Mouse (Mus musculus) hindbrain, embryonic 11.5 days (tissue): ENCODE measurements around the gene Daam1. TPM values are rescaled to one million over a fixed set of nuclear protein-coding genes. Genes with fewer than 3 reads are reported as not detected.

ENCODE experiments used
- ATAC-seq: fragments of 200-750 bp; cut with Nextera tagmentation; 2 replicates; pipeline ENCODE4 v1.8.0; 2017; ENCODE audit warnings: mild to moderate bottlenecking, moderate TSS enrichment, moderate library complexity; ENCODE audit not compliant: low FRiP score
- DNase-seq: peaks from one replicate; pipeline ENCODE4 v3.0.0-alpha.2; 2015; ENCODE audit warnings: low spot score
- H3K27ac ChIP-seq: fragments of 300-500 bp; sonication (generic); 2 replicates; pipeline ENCODE4 v1.5.1; 2014; ENCODE audit warnings: mild to moderate bottlenecking, low read depth, low read length
- H3K27me3 ChIP-seq: fragments of 300-500 bp; sonication (generic); 2 replicates; pipeline ENCODE4 v1.6.1; 2014; ENCODE audit warnings: mild to moderate bottlenecking, low read length, moderate library complexity, mixed read lengths; ENCODE audit not compliant: control insufficient read depth, insufficient read depth
- H3K36me3 ChIP-seq: fragments of 300-500 bp; sonication (generic); 2 replicates; pipeline ENCODE4 v1.6.1; 2014; ENCODE audit warnings: mild to moderate bottlenecking, low read length, moderate library complexity, mixed read lengths; ENCODE audit not compliant: control insufficient read depth, insufficient read depth
- H3K4me1 ChIP-seq: fragments of 300-500 bp; sonication (generic); replicated peaks from 2 replicates; pipeline ENCODE4 v1.6.1; 2014; ENCODE audit warnings: low read length, mixed read lengths; ENCODE audit not compliant: control insufficient read depth, insufficient read depth
- H3K4me2 ChIP-seq: fragments of 300-500 bp; sonication (generic); replicated peaks from 2 replicates; pipeline ENCODE4 v1.6.1; 2014; ENCODE audit warnings: mild to moderate bottlenecking, low read depth, low read length
- H3K4me3 ChIP-seq: fragments of 300-500 bp; sonication (generic); 2 replicates; pipeline ENCODE4 v1.5.1; 2014; ENCODE audit warnings: low read depth, low read length
- H3K9ac ChIP-seq: fragments of 300-500 bp; sonication (generic); 2 replicates; pipeline ENCODE4 v1.6.1; 2014; ENCODE audit warnings: low read depth, low read length
- H3K9me3 ChIP-seq: fragments of 300-500 bp; sonication (generic); 2 replicates; pipeline ENCODE4 v1.6.1; 2016; ENCODE audit warnings: low read length; ENCODE audit not compliant: control insufficient read depth
- WGBS: fragments of 180-500 bp; shearing (Covaris S2); extraction: QIAGEN DNeasy Blood & Tissue Kit; methylation state at CpG from one replicate; pipeline ENCODE4 v1.1.7; 2014; 5-methylcytosine and 5-hydroxymethylcytosine counted together
- polyA plus RNA-seq: library from polyadenylated mRNA; unstranded; fragments of >200 nt; fragmentation: Nextera tagmentation; extraction: Ambion mirVana; gene quantifications from 2 replicates; pipeline ENCODE4 v1.2.1, GENCODE M21; 2014

Daam1 gene
- polyA plus RNA-seq, 1 experiment from 2014 or later, result 30.9 TPM

- Histone ChIP-seq H3K9ac (no peak overlapping the region), H3K36me3 (peaks cover 8% of the 10 kb centered on the region; the same call in 1 of the 2 replicates), H3K4me1 (no peaks in the 10 kb centered on the region), H3K27me3 (no peaks in the 10 kb centered on the region; the same call in 1 of the 2 replicates), H3K27ac (no peak overlapping the region), H3K9me3 (no peaks in the 10 kb centered on the region), H3K4me3 (no peak overlapping the region), H3K4me2 (no peak overlapping the region)
- WGBS, result 88% methylated on average over 8 of the region's 8 CpGs
- ATAC-seq (no peak), DNase-seq (no peak)
These were observed 150.4 kb downstream of the Daam1 start for GRCm38 (mm10) chr12:71981250-71981649.

- ATAC-seq (no peak), DNase-seq (no peak)
- no peaks in the 10 kb centered on the region for H3K9me3 ChIP-seq
- no peak overlapping the region for H3K9ac ChIP-seq
- 75% methylated on average over 5 of the region's 5 CpGs for WGBS
- H3K36me3 ChIP-seq, result peaks cover 10% of the 10 kb centered on the region; the same call in 1 of the 2 replicates
- H3K27me3 ChIP-seq, result no peaks in the 10 kb centered on the region; the same call in 1 of the 2 replicates
- H3K4me2 ChIP-seq, result no peak overlapping the region
- no peak overlapping the region for H3K4me3 ChIP-seq
- H3K4me1 ChIP-seq, result no peaks in the 10 kb centered on the region
- no peak overlapping the region for H3K27ac ChIP-seq
These were observed 150.9 kb downstream of the Daam1 start for GRCm38 (mm10) chr12:71981791-71982190.

GRCm38 (mm10) chr12:71983102-71983715, 152.3 kb downstream of the Daam1 start:
- WGBS, result 86% methylated on average over 10 of the region's 10 CpGs
- no peak for ATAC-seq

GRCm38 (mm10) chr12:71987161-71987560, 156.3 kb downstream of the Daam1 start:
- Histone ChIP-seq H3K27ac (no peak overlapping the region), H3K27me3 (no peaks in the 10 kb centered on the region; the same call in 1 of the 2 replicates), H3K9ac (no peak overlapping the region), H3K4me3 (no peak overlapping the region), H3K4me1 (no peaks in the 10 kb centered on the region), H3K36me3 (0 out of 2 replicates have a peak, but pooled peaks cover 12% of the 10 kb centered on the region), H3K9me3 (no peaks in the 10 kb centered on the region), H3K4me2 (no peak overlapping the region)
- DNase-seq (no peak), ATAC-seq (no peak)
- 91% methylated on average over 2 of the region's 2 CpGs for WGBS

More at GRCm38 (mm10) chr12:71983102-71983715, 152.3 kb downstream of the Daam1 start:
- Histone ChIP-seq H3K27ac (no peak overlapping the region), H3K9ac (no peak overlapping the region), H3K4me2 (no peak overlapping the region), H3K4me3 (no peak overlapping the region), H3K4me1 (no peaks in the 10 kb centered on the region), H3K36me3 (peaks cover 10% of the 10 kb centered on the region; the same call in 1 of the 2 replicates), H3K9me3 (no peaks in the 10 kb centered on the region), H3K27me3 (no peaks in the 10 kb centered on the region; the same call in 1 of the 2 replicates)
- DNase-seq, result no peak

GRCm38 (mm10) chr12:71987885-71988284, 157.0 kb downstream of the Daam1 start:
- no peaks in the 10 kb centered on the region; the same call in 1 of the 2 replicates for H3K27me3 ChIP-seq
- no peak overlapping the region for H3K27ac ChIP-seq
- H3K9me3 ChIP-seq, result no peaks in the 10 kb centered on the region
- no peak overlapping the region for H3K4me2 ChIP-seq
- no peak overlapping the region for H3K9ac ChIP-seq
- H3K4me3 ChIP-seq, result no peak overlapping the region
- H3K36me3 ChIP-seq, result 0 out of 2 replicates have a peak, but pooled peaks cover 12% of the 10 kb centered on the region
- no peak for DNase-seq
- no peaks in the 10 kb centered on the region for H3K4me1 ChIP-seq
- ATAC-seq, result no peak
- 81% methylated on average over 4 of the region's 4 CpGs for WGBS

- Histone ChIP-seq H3K36me3 (0 out of 2 replicates have a peak, but pooled peaks cover 10% of the 10 kb centered on the region), H3K27me3 (no peaks in the 10 kb centered on the region), H3K9ac (no peak overlapping the region), H3K27ac (no peak overlapping the region), H3K4me3 (no peak overlapping the region), H3K9me3 (no peaks in the 10 kb centered on the region), H3K4me2 (no peak overlapping the region), H3K4me1 (no peaks in the 10 kb centered on the region)
- 96% methylated on average over 17 of the region's 17 CpGs for WGBS
- DNase-seq, result no peak
- ATAC-seq, result no peak
These were observed 158.7 kb downstream of the Daam1 start for GRCm38 (mm10) chr12:71989596-71989995.

- Histone ChIP-seq H3K36me3 (0 out of 2 replicates have a peak, but pooled peaks cover 8% of the 10 kb centered on the region), H3K4me1 (no peaks in the 10 kb centered on the region), H3K4me2 (no peak overlapping the region), H3K27me3 (no peaks in the 10 kb centered on the region), H3K9ac (no peak overlapping the region), H3K27ac (no peak overlapping the region), H3K9me3 (no peaks in the 10 kb centered on the region), H3K4me3 (no peak overlapping the region)
- ATAC-seq (no peak), DNase-seq (no peak)
- WGBS, result 90% methylated on average over 18 of the region's 18 CpGs
These were observed 161.8 kb downstream of the Daam1 start for GRCm38 (mm10) chr12:71992599-71993210.

- DNase-seq, result no peak
These were observed 165.0 kb downstream of the Daam1 start for GRCm38 (mm10) chr12:71995831-71996230.

More at GRCm38 (mm10) chr12:71995831-71996230, 165.0 kb downstream of the Daam1 start:
- no peaks in the 10 kb centered on the region for H3K27me3 ChIP-seq
- WGBS, result 64% methylated on average over 8 of the region's 8 CpGs
- H3K27ac ChIP-seq, result no peak overlapping the region
- no peak overlapping the region for H3K4me2 ChIP-seq
- no peaks in the 10 kb centered on the region for H3K4me1 ChIP-seq
- no peak for ATAC-seq
- no peaks in the 10 kb centered on the region for H3K9me3 ChIP-seq
- H3K4me3 ChIP-seq, result no peak overlapping the region
- no peak overlapping the region for H3K9ac ChIP-seq
- 0 out of 2 replicates have a peak, but pooled peaks cover 3% of the 10 kb centered on the region for H3K36me3 ChIP-seq
